Mouse (Mus musculus) gastrocnemius, adult 2 months (tissue): ENCODE data around the gene Olfr729. TPM values are rescaled to one million over a fixed set of nuclear protein-coding genes. Genes with fewer than 3 reads are reported as not detected.

Source experiments
- DNase-seq: peaks from one replicate; pipeline ENCODE4 v3.0.0; 2022
- H3K27ac ChIP-seq: fragments of 200-600 bp; 2 replicates; pipeline ENCODE4 v1.8.1; 2022; ENCODE audit warnings: mild to moderate bottlenecking
- H3K4me3 ChIP-seq: fragments of 200-600 bp; 2 replicates; pipeline ENCODE4 v1.8.1; 2022; ENCODE audit warnings: mild to moderate bottlenecking, moderate library complexity
- CTCF ChIP-seq: fragments of 200-600 bp; IDR thresholded peaks from 2 replicates; pipeline ENCODE4 v1.8.1; 2022; ENCODE audit warnings: antibody characterized with exemption, mild to moderate bottlenecking, moderate library complexity
- intact Hi-C: fragments of 180-260 bp; cut with DNase I; formaldehyde crosslinking; loops from one replicate; pipeline ENCODE4 v1.15.1; 2025
- long read RNA-seq, 2 experiments: library from polyadenylated mRNA; stranded (forward); transcript quantifications; one replicate each; pipeline ENCODE4 v2.0.0; 2021
- total RNA-seq, 2 experiments: library from RNA; stranded (reverse); gene quantifications; 2 replicates each; pipeline ENCODE4 v1.2.3; 2021

The Olfr729 gene
- total RNA-seq: not detected
- long read RNA-seq, experiment 1: 0 reads
- long read RNA-seq, experiment 2: 0 reads

GRCm38 (mm10) chr14:50152810-50153209, at the start of gene Olfr729:
Gene Olfr729, minus strand, starts transcription at chr14:50152910.
- no peak for DNase-seq
- no peak for TF ChIP-seq CTCF
- intact Hi-C loops: no loop called here
- no peak within 1 kb of the TSS for H3K4me3 ChIP-seq
- H3K27ac ChIP-seq: no peak within 1 kb of the TSS

DNA sequence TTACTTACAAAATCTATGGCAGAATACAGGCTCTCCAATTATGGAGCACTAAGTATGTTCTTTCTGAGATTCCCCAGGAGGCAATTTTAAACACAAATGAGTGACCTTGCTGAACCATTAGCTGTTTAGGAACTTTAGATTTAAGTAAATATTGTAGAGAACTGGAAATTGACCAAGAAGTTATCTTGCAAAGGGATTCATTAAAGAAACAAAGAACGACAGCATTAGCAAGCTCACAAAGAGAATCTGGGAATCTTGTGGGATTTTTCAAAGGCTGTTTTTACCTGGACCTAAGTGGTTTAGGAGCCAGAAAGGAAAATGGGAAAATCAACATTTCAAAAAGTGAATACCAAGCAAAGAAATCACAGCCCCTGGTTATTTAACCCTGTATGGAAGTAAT, 35.4 kb upstream of the Olfr729 start, which contains the start of gene Olfr730:
Gene Olfr730 (minus strand): TSS at position 101 of the 400 bp plus-strand sequence.
- Histone ChIP-seq H3K4me3 (no peak within 1 kb of the TSS), H3K27ac (no peak within 1 kb of the TSS)
- intact Hi-C loops: no loop called here
- DNase-seq: no peak
- no peak for TF ChIP-seq CTCF

- intact Hi-C loops: no loop called here
- TF ChIP-seq CTCF: no peak
- Histone ChIP-seq H3K27ac (no peak within 1 kb of the TSS), H3K4me3 (no peak within 1 kb of the TSS)
- DNase-seq: no peak
Measured at GRCm38 (mm10) chr14:50142580-50142979, 10.1 kb downstream of the Olfr729 start, which contains the start of gene Olfr728. Gene Olfr728, minus strand, starts transcription at chr14:50142680.

GRCm38 (mm10) chr14:50122886-50123285, 29.8 kb downstream of the Olfr729 start, which contains the start of gene Olfr727:
Gene Olfr727, plus strand, starts transcription at chr14:50123186.
- H3K27ac ChIP-seq: no peak within 1 kb of the TSS
- TF ChIP-seq CTCF: no peak
- no peak for DNase-seq
- H3K4me3 ChIP-seq: no peak within 1 kb of the TSS
- intact Hi-C loops: no loop called here

Other genes starting within 250 kb of the Olfr729 start
- not detected for gene Olfr723, start 221.1 kb downstream of the Olfr729 start, total RNA-seq
- gene Olfr724, start 189.6 kb downstream of the Olfr729 start, total RNA-seq: not detected
- not detected for gene Olfr725, start 112.5 kb downstream of the Olfr729 start, total RNA-seq
- gene Olfr726, start 62.0 kb downstream of the Olfr729 start, total RNA-seq: not detected
- gene Olfr727, start 29.7 kb downstream of the Olfr729 start, total RNA-seq: not detected
- gene Olfr728, start 10.2 kb downstream of the Olfr729 start, total RNA-seq: not detected
- gene Olfr730, start 35.3 kb upstream of the Olfr729 start, total RNA-seq: not detected
- gene Olfr731, start 89.0 kb upstream of the Olfr729 start, total RNA-seq: not detected
- not detected for gene Olfr732, start 131.3 kb upstream of the Olfr729 start, total RNA-seq
- not detected for gene Olfr733, start 148.6 kb upstream of the Olfr729 start, total RNA-seq
- not detected for gene Olfr734, start 173.9 kb upstream of the Olfr729 start, total RNA-seq
- not detected for gene Olfr735, start 196.0 kb upstream of the Olfr729 start, total RNA-seq
- gene Tlr11, start 205.0 kb upstream of the Olfr729 start, total RNA-seq: not detected
- not detected for gene Olfr736, start 228.3 kb upstream of the Olfr729 start, total RNA-seq